Mouse (Mus musculus) stomach, postnatal 0 days (tissue): Measurements from ENCODE around the gene Amer2.

Experiments
- CTCF ChIP-seq: IDR thresholded peaks from 2 replicates; pipeline ENCODE4 v1.5.1; 2016; ENCODE audit warnings: antibody characterized with exemption, low read depth, mild to moderate bottlenecking, moderate library complexity
- EP300 ChIP-seq: optimal IDR thresholded peaks from 2 replicates; pipeline ENCODE3; 2016; ENCODE audit warnings: antibody characterized with exemption

- TF ChIP-seq CTCF = no peak
- TF ChIP-seq EP300 = no peak
These were observed 6.9 kb downstream of the Amer2 start for GRCm38 (mm10) chr14:60379958-60380330.
